Mouse (Mus musculus) embryonic facial prominence, embryonic 14.5 days (tissue): ENCODE data around the gene Wnt9b. TPM values are rescaled to one million over a fixed set of nuclear protein-coding genes. Genes with fewer than 3 reads are reported as not detected.

Experiments used
- ATAC-seq: fragments of 200-750 bp; cut with Nextera tagmentation; 2 replicates; pipeline ENCODE4 v1.8.0; 2017; ENCODE audit warnings: low read depth, moderate number of reproducible peaks, moderate TSS enrichment
- DNase-seq: peaks from one replicate; pipeline ENCODE4 v3.0.0-alpha.2; 2015; ENCODE audit warnings: low spot score
- H3K27ac ChIP-seq: fragments of 300-500 bp; sonication (generic); replicated peaks from 2 replicates; pipeline ENCODE4 v1.5.1; 2014; ENCODE audit warnings: low read depth, mild to moderate bottlenecking, low read length, moderate library complexity
- H3K27me3 ChIP-seq: fragments of 300-500 bp; sonication (generic); replicated peaks from 2 replicates; pipeline ENCODE4 v1.6.1; 2014; ENCODE audit warnings: low read length; ENCODE audit not compliant: control insufficient read depth, insufficient read depth
- H3K36me3 ChIP-seq: fragments of 300-500 bp; sonication (generic); 2 replicates; pipeline ENCODE4 v1.6.1; 2014; ENCODE audit warnings: low read length, mixed read lengths; ENCODE audit not compliant: control insufficient read depth, insufficient read depth
- H3K4me1 ChIP-seq: fragments of 300-500 bp; sonication (generic); 2 replicates; pipeline ENCODE4 v1.6.1; 2014; ENCODE audit warnings: antibody characterized with exemption, low read length; ENCODE audit not compliant: control insufficient read depth, insufficient read depth
- H3K4me2 ChIP-seq: fragments of 300-500 bp; sonication (generic); 2 replicates; pipeline ENCODE4 v1.6.1; 2014; ENCODE audit warnings: low read depth, mild to moderate bottlenecking, low read length, moderate library complexity, mixed read lengths
- H3K4me3 ChIP-seq: fragments of 300-500 bp; sonication (generic); 2 replicates; pipeline ENCODE4 v1.5.1; 2014; ENCODE audit warnings: low read depth, mild to moderate bottlenecking, low read length
- H3K9ac ChIP-seq: fragments of 300-500 bp; sonication (generic); 2 replicates; pipeline ENCODE4 v1.6.1; 2014; ENCODE audit warnings: low read depth, mild to moderate bottlenecking, low read length, moderate library complexity, mixed read lengths
- H3K9me3 ChIP-seq: fragments of 300-500 bp; sonication (generic); 2 replicates; pipeline ENCODE4 v1.6.1; 2016; ENCODE audit warnings: low read length; ENCODE audit not compliant: control insufficient read depth
- WGBS: fragments of 180-500 bp; shearing (Covaris S2); extraction: QIAGEN DNeasy Blood & Tissue Kit; methylation state at CpG from one replicate; pipeline ENCODE4 v1.1.7; 2014; 5-methylcytosine and 5-hydroxymethylcytosine counted together
- polyA plus RNA-seq: library from polyadenylated mRNA; unstranded; fragments of >200 nt; fragmentation: Nextera tagmentation; extraction: Ambion mirVana; gene quantifications from 2 replicates; pipeline ENCODE4 v1.2.1, GENCODE M21; 2014

Gene Wnt9b
- polyA plus RNA-seq, 1 experiment from 2014 or later, result 0.42 TPM

GRCm38 (mm10) chr11:103735046-103735781 is 14.4 kb downstream of the Wnt9b start:
- 64% methylated on average over 19 of the region's 19 CpGs for WGBS
- Histone ChIP-seq H3K9ac (no peak overlapping the region), H3K27me3 (no peaks in the 10 kb centered on the region), H3K4me3 (no peak overlapping the region), H3K9me3 (no peaks in the 10 kb centered on the region), H3K27ac (no peak overlapping the region), H3K4me1 (no peaks in the 10 kb centered on the region), H3K4me2 (no peak overlapping the region), H3K36me3 (no peaks in the 10 kb centered on the region)
- DNase-seq, result no peak
- no peak for ATAC-seq

GRCm38 (mm10) chr11:103734411-103735045 is 15.1 kb downstream of the Wnt9b start:
- H3K4me3 ChIP-seq, result no peak overlapping the region
- H3K9ac ChIP-seq, result no peak overlapping the region
- H3K4me1 ChIP-seq, result no peaks in the 10 kb centered on the region
- no peak overlapping the region for H3K4me2 ChIP-seq
- WGBS, result 60% methylated on average over 5 of the region's 5 CpGs
- no peaks in the 10 kb centered on the region for H3K36me3 ChIP-seq
- H3K27me3 ChIP-seq, result no peaks in the 10 kb centered on the region
- no peak for ATAC-seq
- no peak for DNase-seq
- H3K9me3 ChIP-seq, result no peaks in the 10 kb centered on the region
- H3K27ac ChIP-seq, result no peak overlapping the region

GRCm38 (mm10) chr11:103733961-103734360 is 15.7 kb downstream of the Wnt9b start:
- 87% methylated on average over 2 of the region's 2 CpGs for WGBS
- ATAC-seq, result no peak
- peak; percentile 56 for DNase-seq

GRCm38 (mm10) chr11:103733069-103733468 is 16.6 kb downstream of the Wnt9b start:
- Histone ChIP-seq H3K27ac (no peak overlapping the region), H3K4me1 (no peaks in the 10 kb centered on the region), H3K9ac (no peak overlapping the region), H3K27me3 (no peaks in the 10 kb centered on the region), H3K36me3 (no peaks in the 10 kb centered on the region), H3K4me3 (no peak overlapping the region), H3K4me2 (no peak overlapping the region), H3K9me3 (no peaks in the 10 kb centered on the region)
- 65% methylated on average over 4 of the region's 4 CpGs for WGBS
- ATAC-seq (no peak), DNase-seq (no peak)

More at GRCm38 (mm10) chr11:103733961-103734360, 15.7 kb downstream of the Wnt9b start:
- H3K9me3 ChIP-seq, result no peaks in the 10 kb centered on the region
- no peaks in the 10 kb centered on the region for H3K36me3 ChIP-seq
- H3K4me2 ChIP-seq, result no peak overlapping the region
- H3K4me3 ChIP-seq, result no peak overlapping the region
- no peaks in the 10 kb centered on the region for H3K4me1 ChIP-seq
- H3K9ac ChIP-seq, result no peak overlapping the region
- no peaks in the 10 kb centered on the region for H3K27me3 ChIP-seq
- no peak overlapping the region for H3K27ac ChIP-seq

- Histone ChIP-seq H3K4me1 (no peaks in the 10 kb centered on the region), H3K36me3 (no peaks in the 10 kb centered on the region), H3K9me3 (no peaks in the 10 kb centered on the region), H3K27me3 (no peaks in the 10 kb centered on the region), H3K4me3 (no peak overlapping the region), H3K9ac (no peak overlapping the region), H3K27ac (no peak overlapping the region), H3K4me2 (no peak overlapping the region)
- DNase-seq, result no peak
- ATAC-seq, result no peak
- WGBS, result 85% methylated on average over 7 of the region's 7 CpGs
Measured at GRCm38 (mm10) chr11:103732306-103732705, 17.3 kb downstream of the Wnt9b start.

- Histone ChIP-seq H3K9me3 (no peaks in the 10 kb centered on the region), H3K4me2 (no peak overlapping the region), H3K4me1 (no peaks in the 10 kb centered on the region), H3K4me3 (no peak overlapping the region), H3K27me3 (no peaks in the 10 kb centered on the region), H3K9ac (no peak overlapping the region), H3K36me3 (no peaks in the 10 kb centered on the region), H3K27ac (no peak overlapping the region)
- DNase-seq, result no peak
- ATAC-seq, result no peak
- WGBS, result 80% methylated on average over 9 of the region's 9 CpGs
Measured at GRCm38 (mm10) chr11:103731594-103731993, 18.0 kb downstream of the Wnt9b start.

GRCm38 (mm10) chr11:103729282-103729985 is 20.2 kb downstream of the Wnt9b start:
- Histone ChIP-seq H3K27me3 (no peaks in the 10 kb centered on the region), H3K27ac (no peak overlapping the region), H3K9me3 (no peaks in the 10 kb centered on the region), H3K4me1 (no peaks in the 10 kb centered on the region), H3K4me3 (no peak overlapping the region), H3K4me2 (no peak overlapping the region), H3K36me3 (no peaks in the 10 kb centered on the region), H3K9ac (no peak overlapping the region)
- DNase-seq (no peak), ATAC-seq (no peak)
- WGBS, result 58% methylated on average over 9 of the region's 9 CpGs

GRCm38 (mm10) chr11:103724331-103724771 is 25.3 kb downstream of the Wnt9b start:
- peaks cover 8% of the 10 kb centered on the region; the same call in 1 of the 2 replicates for H3K4me1 ChIP-seq
- no peak overlapping the region for H3K9ac ChIP-seq
- H3K27ac ChIP-seq, result no peak overlapping the region
- no peaks in the 10 kb centered on the region for H3K9me3 ChIP-seq
- DNase-seq (no peak), ATAC-seq (no peak)
- no peak overlapping the region for H3K4me2 ChIP-seq
- 75% methylated on average over 11 of the region's 11 CpGs for WGBS
- no peaks in the 10 kb centered on the region for H3K36me3 ChIP-seq
- no peak overlapping the region for H3K4me3 ChIP-seq
- no peaks in the 10 kb centered on the region for H3K27me3 ChIP-seq
